23 mouse cellular contexts compared by ENCODE assay signal in genomic region chr7:136137341-136137740, GRCm38 (mm10).
"Had no signal": no experiment of that assay in that cellular context is flagged by ENCODE, and none has a peak within 500 bp of the region (broad histone marks: within the 10 kb centered on the region; RNA-seq: fewer than 3 reads in every experiment).

No protein-coding gene starts in this region.

- H3K27ac ChIP-seq: gastrocnemius, adult 2 months; heart, adult 2 months; hindbrain, embryonic 10.5 days; hindbrain, embryonic 12.5 days; hindbrain, embryonic 14.5 days; intestine, embryonic 15.5 days; layer of hippocampus, adult 2 months; left cerebral cortex, adult 2 months; limb, embryonic 13.5 days; limb, embryonic 15.5 days had no signal

- H3K4me3 ChIP-seq: gastrocnemius, adult 2 months; heart, adult 2 months; hindbrain, embryonic 10.5 days; hindbrain, embryonic 12.5 days; intestine, embryonic 15.5 days; layer of hippocampus, adult 2 months; left cerebral cortex, adult 2 months; limb, embryonic 13.5 days; limb, embryonic 15.5 days had no signal

- DNase-seq: gastrocnemius, adult 2 months; gastrocnemius, postnatal 10 days; gastrocnemius, postnatal 25 days; heart, adult 2 months; heart, postnatal 10 days; heart, postnatal 4 days; kidney, adult 18-20 months; kidney, adult 8-10 months; kidney, postnatal 10 days; kidney, postnatal 25 days; kidney, postnatal 4 days had no signal

- H3K9me3 ChIP-seq: hindbrain, embryonic 10.5 days; hindbrain, embryonic 12.5 days; intestine, embryonic 15.5 days; limb, embryonic 13.5 days; limb, embryonic 15.5 days had no signal

- H3K9ac ChIP-seq: hindbrain, embryonic 12.5 days; hindbrain, embryonic 14.5 days; intestine, embryonic 15.5 days; limb, embryonic 13.5 days; limb, embryonic 15.5 days had no signal

- H3K36me3 ChIP-seq: hindbrain, embryonic 10.5 days; hindbrain, embryonic 12.5 days; intestine, embryonic 15.5 days; limb, embryonic 13.5 days; limb, embryonic 15.5 days had no signal

- H3K4me1 ChIP-seq: intestine, embryonic 15.5 days; limb, embryonic 15.5 days had no signal

- H3K27me3 ChIP-seq: hindbrain, embryonic 12.5 days; intestine, embryonic 15.5 days; limb, embryonic 13.5 days; limb, embryonic 15.5 days had no signal

- ATAC-seq: hindbrain, embryonic 16.5 days; inflammation-experienced regulatory T-cells, adult 6 months; intestine, embryonic 15.5 days; intestine, postnatal 0 days had no signal

- H3K4me2 ChIP-seq: heart, embryonic 11.5 days; hindbrain, embryonic 12.5 days; hindbrain, embryonic 14.5 days; intestine, embryonic 15.5 days; limb, embryonic 13.5 days; limb, embryonic 15.5 days had no signal
